Mouse (Mus musculus) urinary bladder, adult 18-20 months (tissue): ENCODE results near the gene Trim33.

Experiments used
- DNase-seq, 2 experiments: peaks; one replicate each; pipeline ENCODE4 v3.0.0; 2022; ENCODE audit warnings: low spot score in 2 of 2, mixed read lengths in 2 of 2

The Trim33 gene

GRCm38 (mm10) chr3:103354041-103354440, 74.9 kb downstream of the Trim33 start:
- no peak for DNase-seq

- DNase-seq, result no peak
Observed at GRCm38 (mm10) chr3:103361150-103361549, 82.1 kb downstream of the Trim33 start.

- DNase-seq, result no peak
Observed at GRCm38 (mm10) chr3:103364182-103364945, 85.3 kb downstream of the Trim33 start.

DNA sequence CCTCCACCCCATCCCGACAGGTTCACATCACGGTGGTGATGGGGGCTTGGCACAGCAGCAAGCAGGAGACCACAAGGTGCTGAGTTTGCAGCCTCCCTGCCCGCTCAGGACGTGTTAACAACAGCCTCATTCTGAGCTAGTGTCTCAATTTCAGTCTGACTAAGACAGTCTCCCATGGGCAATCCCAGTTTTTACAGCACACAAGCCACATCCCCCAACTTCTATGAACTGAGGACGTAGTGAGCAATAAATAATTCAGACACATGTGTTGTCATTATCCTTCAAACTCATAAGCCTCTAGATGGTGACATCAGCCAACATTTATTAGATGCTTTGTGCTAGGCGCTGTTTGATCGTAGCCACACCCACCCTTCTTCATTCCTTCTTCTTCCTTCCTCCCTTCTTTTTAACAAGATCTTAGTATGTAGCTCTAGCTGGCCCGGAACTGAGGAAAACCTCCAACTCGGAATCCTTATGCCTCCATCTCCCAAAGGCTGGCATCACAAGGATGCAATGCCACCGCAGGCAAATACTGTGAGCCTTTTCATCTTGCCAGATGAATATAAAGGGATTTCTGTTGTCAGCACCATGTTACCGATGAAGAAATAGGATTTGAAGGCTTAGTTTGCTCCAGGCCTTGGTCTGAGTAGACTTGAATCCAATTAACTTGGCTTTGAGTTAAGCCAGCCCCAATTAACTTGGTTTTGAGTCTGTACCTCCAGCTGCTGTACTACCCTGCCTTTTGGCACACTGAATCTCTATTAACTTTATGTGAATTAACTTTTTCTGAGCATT, 88.3 kb downstream of the Trim33 start:
- DNase-seq, result no peak

GRCm38 (mm10) chr3:103368731-103369130, 89.6 kb downstream of the Trim33 start:
- DNase-seq, result no peak

- no peak for DNase-seq
Observed at GRCm38 (mm10) chr3:103374028-103374427, 94.9 kb downstream of the Trim33 start.

GRCm38 (mm10) chr3:103375181-103375855, 96.2 kb downstream of the Trim33 start:
- no peak for DNase-seq

DNA sequence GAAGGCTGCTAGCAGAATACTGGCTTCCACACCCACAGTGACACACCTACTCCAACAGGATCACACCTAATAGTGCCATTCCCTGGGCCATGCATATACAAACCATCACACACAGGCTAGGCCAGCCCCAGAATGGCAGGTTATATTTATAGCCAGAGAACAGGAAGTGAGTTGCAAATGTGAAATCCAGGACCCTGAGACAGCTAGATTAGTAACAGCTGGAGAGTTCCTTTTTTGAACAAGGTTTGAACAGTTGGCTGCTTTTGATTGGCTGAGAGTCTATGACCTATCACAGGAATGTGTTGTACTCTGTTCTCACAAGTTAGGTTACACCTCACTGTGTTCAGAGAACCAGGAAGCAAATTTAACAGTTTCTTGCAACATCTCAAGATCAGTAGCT, 98.9 kb downstream of the Trim33 start:
- no peak for DNase-seq

DNA sequence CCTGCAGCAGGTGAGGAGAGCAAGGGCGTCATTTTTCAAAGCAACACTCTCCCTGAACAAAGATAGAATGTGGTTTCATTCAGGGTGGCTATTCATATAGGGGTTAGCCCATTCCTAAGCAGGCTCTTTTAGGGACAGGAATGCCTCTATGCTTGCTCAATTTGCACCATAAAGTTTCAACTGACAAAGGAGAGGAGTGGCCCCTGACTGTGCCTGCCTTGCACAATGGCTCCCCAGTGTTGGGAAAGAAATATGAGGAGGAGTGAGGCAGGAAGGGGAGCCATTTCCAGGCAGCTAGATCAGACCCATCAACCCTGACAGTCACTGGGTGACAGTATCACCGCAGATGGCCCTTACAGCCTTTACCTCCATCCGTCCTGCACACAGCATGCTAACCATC, 100.3 kb downstream of the Trim33 start:
- no peak for DNase-seq

- DNase-seq, result no peak
Observed at GRCm38 (mm10) chr3:103380814-103381213, 101.7 kb downstream of the Trim33 start.

DNA sequence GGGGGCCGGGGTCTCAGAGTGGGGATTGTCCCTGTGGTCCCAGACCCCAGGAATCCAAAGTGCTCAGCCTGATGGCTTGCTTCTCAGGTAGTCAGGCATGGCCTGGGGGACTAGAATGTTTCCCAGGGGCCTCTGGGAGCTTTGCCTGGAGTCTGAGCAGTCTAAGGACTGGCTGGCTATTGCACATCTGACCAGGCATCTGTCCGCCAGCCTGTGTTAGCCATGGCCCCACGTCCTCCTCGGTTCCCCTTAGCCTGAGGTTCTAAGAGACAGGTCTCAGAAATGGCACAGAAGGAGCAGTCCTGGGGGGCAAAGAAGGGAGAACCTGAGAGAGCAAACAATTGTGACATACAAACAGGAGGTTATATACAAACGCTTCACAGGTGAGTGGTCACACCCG, 102.3 kb downstream of the Trim33 start:
- no peak for DNase-seq

DNA sequence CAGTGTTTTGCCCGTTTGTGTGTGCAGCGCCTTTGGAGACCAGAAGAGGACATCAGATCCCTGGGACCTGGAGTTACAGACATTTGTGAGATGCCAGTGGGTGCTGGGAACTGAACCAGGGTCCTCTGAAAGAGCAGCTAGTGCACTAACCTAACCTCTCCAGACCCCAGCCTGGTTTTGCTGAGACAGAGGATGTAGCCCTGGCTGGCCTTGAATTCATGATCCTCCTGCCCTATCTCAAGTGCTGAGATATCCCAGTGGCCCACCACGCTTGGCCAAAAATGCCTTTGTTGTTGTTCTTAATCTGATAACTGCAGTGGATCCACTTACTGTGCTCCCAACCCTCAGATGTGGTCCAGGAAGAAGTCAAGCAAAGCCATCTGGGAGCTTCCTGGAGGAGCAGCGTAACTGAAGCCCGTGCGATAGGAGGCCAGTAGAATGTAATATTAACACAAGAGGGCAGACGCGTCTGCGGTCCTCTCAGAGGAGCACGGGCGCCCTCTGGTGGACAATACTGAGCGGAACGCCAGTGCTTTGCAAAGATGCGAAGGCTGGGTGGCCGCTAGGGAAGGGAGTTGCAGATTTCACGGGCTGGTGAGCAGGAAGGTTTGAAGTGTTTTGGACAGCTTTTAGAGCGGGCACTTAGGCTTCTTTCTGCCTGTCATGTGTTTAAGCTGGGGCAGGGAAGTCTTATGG, 103.9 kb downstream of the Trim33 start:
- peak; percentile 73 to 83 for DNase-seq

DNA sequence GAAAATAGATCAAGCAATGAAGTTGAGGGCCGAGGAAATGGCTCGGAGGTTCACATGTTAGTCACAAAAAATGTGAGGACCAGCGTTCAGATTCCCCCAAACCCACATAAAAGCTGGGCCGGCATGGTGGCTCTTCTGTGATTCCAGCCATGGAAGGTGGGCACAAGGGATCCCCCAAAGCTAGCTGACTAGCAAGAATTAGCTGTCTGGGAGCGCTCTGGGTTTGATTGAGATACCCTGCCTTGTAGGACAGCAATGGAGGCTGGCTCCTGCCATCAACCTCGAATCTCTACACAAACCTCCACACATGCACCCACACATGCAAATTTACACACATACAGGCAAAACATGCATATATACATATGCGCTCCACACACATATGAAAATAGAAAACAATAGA, 105.4 kb downstream of the Trim33 start:
- DNase-seq, result no peak

DNA sequence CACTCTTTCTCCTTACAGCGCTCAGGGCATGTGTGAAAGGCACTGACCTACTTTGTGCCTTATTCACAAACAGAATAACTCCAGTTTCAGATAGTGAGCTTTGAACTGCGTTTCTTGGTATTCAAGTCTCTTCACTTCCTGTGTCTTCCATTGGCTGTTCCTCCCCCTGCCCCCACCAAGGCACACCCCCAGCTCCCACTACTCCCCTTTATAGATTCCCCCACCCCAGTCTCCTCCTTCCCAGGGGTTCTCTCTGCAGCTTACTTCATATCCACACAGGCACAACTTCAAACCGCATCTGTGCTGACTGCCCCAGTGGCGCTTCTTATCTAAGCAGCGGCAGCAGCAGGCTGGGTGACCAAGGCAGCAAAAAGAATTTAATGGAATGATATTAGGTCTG, 105.9 kb downstream of the Trim33 start:
- DNase-seq, result no peak

GRCm38 (mm10) chr3:103385383-103386291, 106.5 kb downstream of the Trim33 start:
- no peak for DNase-seq

GRCm38 (mm10) chr3:103386292-103387031, 107.4 kb downstream of the Trim33 start:
- no peak for DNase-seq

- no peak for DNase-seq
Observed at GRCm38 (mm10) chr3:103392613-103393258, 113.6 kb downstream of the Trim33 start.

GRCm38 (mm10) chr3:103393283-103394060, 114.4 kb downstream of the Trim33 start:
- no peak for DNase-seq

DNA sequence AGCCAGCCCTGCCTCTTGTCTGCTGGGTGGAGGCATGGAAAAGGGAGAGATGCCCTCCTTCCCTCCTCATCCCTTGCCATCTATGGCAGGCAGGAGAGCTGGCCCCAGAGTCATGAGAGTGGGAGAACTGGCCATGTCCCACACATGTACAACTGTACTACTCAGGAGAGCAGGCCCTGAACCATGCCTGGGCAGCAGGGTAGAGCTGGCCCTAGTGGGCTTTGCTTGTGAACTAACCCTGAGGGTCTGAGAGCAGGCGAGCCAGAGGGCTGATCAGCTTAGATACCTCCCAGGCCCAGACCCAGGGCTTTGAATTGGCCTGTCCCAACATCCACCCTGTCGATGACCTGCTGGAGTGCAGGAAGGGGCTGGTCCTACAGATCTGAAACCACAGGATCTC, 115.0 kb downstream of the Trim33 start:
- no peak for DNase-seq
